Mouse (Mus musculus): Measurements from ENCODE around the gene Cacna1e.

DNA sequence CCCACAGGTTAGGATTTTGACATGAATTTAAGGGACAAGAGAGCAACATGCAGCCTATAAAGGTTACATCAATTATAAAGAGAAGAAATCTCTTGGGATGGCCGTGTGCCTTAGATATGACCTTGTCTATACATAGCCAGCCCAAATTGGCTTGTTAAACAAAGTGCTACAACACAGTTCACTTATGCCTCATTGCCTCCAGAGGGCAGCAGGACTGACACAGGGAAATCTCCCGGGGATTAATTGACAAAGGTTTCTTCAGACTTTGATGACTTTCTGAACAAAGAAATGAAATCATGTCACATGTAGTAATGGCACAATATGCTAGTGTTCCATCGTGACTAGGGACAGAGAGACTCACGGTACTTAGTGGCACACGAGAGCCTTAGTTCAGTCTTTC is 5.9 kb upstream of the Cacna1e start:
- TF ChIP-seq POLR2A (IDR thresholded peaks at IDR 0.05; ENCODE audit: borderline replicate concordance, extremely low read depth, insufficient read depth, insufficient read length, poor library complexity, severe bottlenecking), result no peak
- TF ChIP-seq CTCF (IDR thresholded peaks at IDR 0.05; ENCODE audit: borderline replicate concordance, extremely low read depth, insufficient read depth, insufficient read length), result peak; percentile 3; the same call in 1 of the 2 replicates

Measured in brain, embryonic 14.5 days (tissue).